14 mouse cellular contexts compared by ENCODE assay signal in the genomic region with DNA sequence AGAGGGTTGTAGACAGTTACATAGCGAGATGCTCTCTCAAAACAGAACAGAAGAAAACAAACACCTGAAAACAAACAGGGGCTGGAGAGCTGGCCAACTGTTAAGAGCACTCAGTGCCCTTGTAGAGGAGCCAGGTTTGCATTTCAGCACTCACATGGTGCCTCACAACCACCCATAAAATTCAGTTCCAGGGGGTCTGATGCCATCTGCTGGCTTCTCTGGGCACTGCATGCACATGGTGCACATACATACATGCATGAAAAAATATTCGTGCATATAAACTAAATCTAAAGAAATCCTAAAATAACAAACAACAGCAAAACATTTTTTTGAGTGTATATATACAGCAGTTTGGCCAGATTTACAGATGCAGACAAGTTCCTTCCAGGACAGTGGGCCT.
DNase-seq lines count a peak whose midpoint lies in the region; ATAC-seq and TF ChIP-seq lines count a peak whose summit lies in the region.
"Had no signal": no experiment of that assay in that cellular context is flagged by ENCODE, and none has a peak within 500 bp of the region (broad histone marks: within the 10 kb centered on the region; RNA-seq: fewer than 3 reads in every experiment).

No protein-coding gene starts in this region.

- H3K27me3 ChIP-seq in heart, postnatal 0 days (ENCODE audit: control insufficient read depth, insufficient read depth, low read length), result no peaks in the 10 kb centered on the region
- no peaks in the 10 kb centered on the region for H3K27me3 ChIP-seq in lung, postnatal 0 days (replicated peaks; ENCODE audit: insufficient read depth, low read length)
- H3K27me3 ChIP-seq: midbrain, embryonic 13.5 days; neural tube, embryonic 15.5 days had no signal

- H3K9me3 ChIP-seq in heart, postnatal 0 days (replicated peaks; ENCODE audit: control insufficient read depth, low read length), result no peaks in the 10 kb centered on the region; the same call in none of the 2 replicates
- no peaks in the 10 kb centered on the region for H3K9me3 ChIP-seq in lung, postnatal 0 days (ENCODE audit: low read length)
- H3K9me3 ChIP-seq: midbrain, embryonic 13.5 days; neural tube, embryonic 15.5 days had no signal

- H3K9ac ChIP-seq in heart, postnatal 0 days (replicated peaks; ENCODE audit: low read depth, low read length), result no peak overlapping the region
- no peak overlapping the region for H3K9ac ChIP-seq in lung, postnatal 0 days (replicated peaks; ENCODE audit: low read depth)
- H3K9ac ChIP-seq: midbrain, embryonic 13.5 days; neural tube, embryonic 15.5 days had no signal

- H3K4me2 ChIP-seq in heart, postnatal 0 days (ENCODE audit: low read depth, low read length), result no peak overlapping the region
- H3K4me2 ChIP-seq in lung, postnatal 0 days (replicated peaks; ENCODE audit: low read depth, low read length), result no peak overlapping the region
- H3K4me2 ChIP-seq: midbrain, embryonic 13.5 days; neural tube, embryonic 15.5 days had no signal

- peak; percentile 11; the same call in 1 of the 2 replicates for TF ChIP-seq CTCF in heart, postnatal 0 days (IDR thresholded peaks at IDR 0.05; ENCODE audit: low read depth)
- peak; percentile 47; the same call in 1 of the 2 replicates for TF ChIP-seq CTCF in lung, postnatal 0 days (IDR thresholded peaks at IDR 0.05)

- H3K4me1 ChIP-seq in heart, postnatal 0 days (ENCODE audit: control insufficient read depth, insufficient read depth), result no peaks in the 10 kb centered on the region
- H3K4me1 ChIP-seq in lung, postnatal 0 days (ENCODE audit: insufficient read depth, low read depth, low read length), result no peaks in the 10 kb centered on the region

- intact Hi-C loops in heart, postnatal 10 days (cut with DNase I), result loop anchor here (10.0 kb wide), 1 partner anchor 691 kb away; no protein-coding TSS in a partner anchor

- H3K36me3 ChIP-seq in heart, postnatal 0 days (replicated peaks; ENCODE audit: control insufficient read depth, insufficient read depth, low read length), result no peaks in the 10 kb centered on the region
- no peaks in the 10 kb centered on the region for H3K36me3 ChIP-seq in lung, postnatal 0 days (ENCODE audit: insufficient read depth, low read length)
- H3K36me3 ChIP-seq: neural tube, embryonic 15.5 days had no signal

- TF ChIP-seq EP300 in heart, postnatal 0 days (IDR thresholded peaks at IDR 0.05; ENCODE audit: low read depth), result no peak
- no peak for TF ChIP-seq EP300 in lung, postnatal 0 days (IDR thresholded peaks at IDR 0.05)

- DNase-seq in heart, postnatal 0 days (ENCODE audit: low spot score), result no peak
- no peak for DNase-seq in heart, adult 9 months (ENCODE audit: low spot score in 2 of 2)
- DNase-seq in lung, postnatal 0 days (ENCODE audit: low spot score), result no peak
- DNase-seq in lung, postnatal 10 days, result no peak
- DNase-seq in ES-CJ7 (ENCODE audit: low read depth, low spot score), result peak; percentile 24
- peak; percentile 46 for DNase-seq in induced T-regulatory cell, adult 2 months (ENCODE audit: low read depth)
- DNase-seq in heart, postnatal 10 days, result no peak
- DNase-seq: kidney, adult 18-20 months; left cerebral cortex, postnatal 4 days; right cerebral cortex, postnatal 4 days had no signal

- 91% methylated on average over 2 of the region's 2 CpGs for WGBS in heart, postnatal 0 days
- 94% methylated on average over 2 of the region's 2 CpGs for WGBS in lung, postnatal 0 days

- no peak overlapping the region for H3K27ac ChIP-seq in heart, postnatal 0 days (ENCODE audit: low read depth)
- H3K27ac ChIP-seq in lung, postnatal 0 days (ENCODE audit: low read length), result no peak overlapping the region
- H3K27ac ChIP-seq: midbrain, embryonic 13.5 days; neural tube, embryonic 15.5 days had no signal

- no peak overlapping the region for H3K4me3 ChIP-seq in heart, postnatal 0 days (ENCODE audit: low read depth, low read length)
- H3K4me3 ChIP-seq in lung, postnatal 0 days (ENCODE audit: low read depth, low read length), result no peak overlapping the region
- H3K4me3 ChIP-seq: midbrain, embryonic 13.5 days; neural tube, embryonic 15.5 days had no signal

- ATAC-seq in heart, postnatal 0 days (ENCODE audit: insufficient read depth, low read depth), result no peak
- no peak for ATAC-seq in lung, postnatal 0 days
- ATAC-seq in megakaryocyte, adult 5-6 weeks (ENCODE audit: poor library complexity, severe bottlenecking), result no peak
- ATAC-seq: forebrain, embryonic 16.5 days; midbrain, embryonic 13.5 days had no signal

Comparison
In these comparisons a context has a peak if more than half of its experiments do, and no peak if none do; other contexts are left out.
1. DNase-seq: peak in ES-CJ7 (single experiment) and induced T-regulatory cell, adult 2 months (single experiment); none in heart, postnatal 0 days (single experiment), heart, adult 9 months (0 of 2), lung, postnatal 0 days (single experiment), lung, postnatal 10 days (single experiment) and heart, postnatal 10 days (0 of 2).